8 mouse cellular contexts compared by ENCODE assay signal in the genomic region with DNA sequence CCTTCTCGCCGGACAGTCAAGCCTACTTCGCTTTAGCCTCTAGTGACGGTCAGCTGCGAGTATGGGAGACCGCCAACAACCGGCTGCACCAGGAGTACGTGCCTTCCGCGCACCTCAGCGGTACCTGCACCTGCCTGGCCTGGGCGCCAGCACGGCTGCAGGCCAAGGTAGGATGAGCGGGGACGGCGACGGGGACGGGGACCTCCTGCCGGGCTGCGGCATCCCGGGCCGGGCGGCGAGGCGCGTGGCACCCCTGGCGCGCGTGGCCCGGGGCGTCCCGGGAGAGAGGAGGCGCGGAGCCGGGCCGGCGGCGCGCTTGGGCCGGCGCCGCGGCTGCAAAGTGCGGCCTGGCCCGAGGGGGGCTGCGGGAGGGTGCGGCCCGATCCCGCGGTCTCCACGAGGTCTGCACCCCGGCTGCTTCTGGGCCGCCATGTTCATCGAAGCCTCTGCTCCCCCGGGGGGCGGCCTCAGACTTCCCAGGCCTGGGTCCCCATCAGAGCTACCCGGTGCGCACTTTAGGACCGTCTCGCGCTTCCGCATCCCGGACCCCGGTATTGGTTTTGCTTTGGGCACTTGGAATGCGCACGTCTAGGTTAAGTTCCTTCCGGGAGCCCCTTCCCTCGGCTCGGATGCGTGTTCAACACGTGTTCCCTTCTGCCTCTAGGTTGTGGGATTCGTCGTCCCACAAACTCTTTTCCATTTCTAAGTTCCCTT. TPM values are rescaled to one million over a fixed set of nuclear protein-coding genes. Genes with fewer than 3 reads are reported as not detected.
DNase-seq lines count a peak whose midpoint lies in the region; ATAC-seq and TF ChIP-seq lines count a peak whose summit lies in the region.

No protein-coding gene starts in this region.

- under 1% methylated on average over 68 of the region's 73 CpGs for WGBS in embryonic facial prominence, embryonic 11.5 days
- WGBS in heart, embryonic 16.5 days: under 1% methylated on average over 61 of the region's 73 CpGs
- WGBS in limb, embryonic 10.5 days: under 1% methylated on average over 67 of the region's 73 CpGs
- WGBS in midbrain, embryonic 15.5 days: under 1% methylated on average over 63 of the region's 73 CpGs

- TF ChIP-seq CTCF in MEL (IDR thresholded peaks at IDR 0.05 in 2 of 3, conservative IDR thresholded peaks at IDR 0.05 in 1 of 3; ENCODE audit: control insufficient read depth in 1 of 3, insufficient read depth in 1 of 3, low read depth in 2 of 3, low read length in 3 of 3, poor library complexity in 1 of 3, severe bottlenecking in 1 of 3): no peak

- TF ChIP-seq EP300 in MEL (IDR thresholded peaks at IDR 0.05; ENCODE audit: low read depth in 1 of 2, low read length in 2 of 2): no peak

- peak; percentile 27 for DNase-seq in left cerebral cortex, postnatal 4 days
- no peak for DNase-seq in left cerebral cortex, adult 11 months (ENCODE audit: low spot score)
- peak; percentile 66 for DNase-seq in MEL (ENCODE audit: low read depth, low spot score)
- peak; percentile 35 for DNase-seq in embryonic facial prominence, embryonic 11.5 days (ENCODE audit: low spot score)
- DNase-seq in limb, embryonic 10.5 days (ENCODE audit: low spot score): no peak
- peak; percentile 50 for DNase-seq in thymus, postnatal 14 days

- peak overlapping the region; percentile 84 to 90 for H3K4me3 ChIP-seq in MEL (ENCODE audit: control insufficient read depth in 1 of 2, insufficient read depth in 1 of 2, low read depth in 2 of 2, low read length in 2 of 2)
- H3K4me3 ChIP-seq in embryonic facial prominence, embryonic 11.5 days (ENCODE audit: low read depth, low read length): peak overlapping the region; percentile 100
- peak overlapping the region; percentile 71 for H3K4me3 ChIP-seq in heart, embryonic 16.5 days (ENCODE audit: low read length)
- H3K4me3 ChIP-seq in limb, embryonic 10.5 days: peak overlapping the region; percentile 77
- H3K4me3 ChIP-seq in midbrain, embryonic 15.5 days: peak overlapping the region; percentile 74

- no peaks in the 10 kb centered on the region for H3K9me3 ChIP-seq in MEL (replicated peaks; ENCODE audit: insufficient read depth, low read length)
- no peaks in the 10 kb centered on the region for H3K9me3 ChIP-seq in embryonic facial prominence, embryonic 11.5 days (replicated peaks; ENCODE audit: control insufficient read depth, low read length)
- no peaks in the 10 kb centered on the region for H3K9me3 ChIP-seq in heart, embryonic 16.5 days (replicated peaks; ENCODE audit: control insufficient read depth, low read length)
- no peaks in the 10 kb centered on the region for H3K9me3 ChIP-seq in limb, embryonic 10.5 days (replicated peaks)
- H3K9me3 ChIP-seq in midbrain, embryonic 15.5 days: no peaks in the 10 kb centered on the region

- H3K27me3 ChIP-seq in MEL (ENCODE audit: control insufficient read depth in 1 of 2, insufficient read depth in 2 of 2, low read length in 2 of 2): no peaks in the 10 kb centered on the region
- no peaks in the 10 kb centered on the region for H3K27me3 ChIP-seq in embryonic facial prominence, embryonic 11.5 days (ENCODE audit: control insufficient read depth, insufficient read depth, low read length)
- no peaks in the 10 kb centered on the region for H3K27me3 ChIP-seq in heart, embryonic 16.5 days (ENCODE audit: control insufficient read depth, insufficient read depth, low read length)
- H3K27me3 ChIP-seq in limb, embryonic 10.5 days (ENCODE audit: low read depth, poor library complexity, severe bottlenecking): no peaks in the 10 kb centered on the region
- H3K27me3 ChIP-seq in midbrain, embryonic 15.5 days (replicated peaks): no peaks in the 10 kb centered on the region

- no peak; a peak in 1 of 4 replicates for TF ChIP-seq POLR2A in MEL (IDR thresholded peaks at IDR 0.05; ENCODE audit: control insufficient read depth in 1 of 2, insufficient read depth in 1 of 2, low read depth in 1 of 2, low read length in 2 of 2, poor library complexity in 1 of 2)

- peak overlapping the region; percentile 70 for H3K27ac ChIP-seq in MEL (ENCODE audit: control insufficient read depth, low read depth, low read length)
- H3K27ac ChIP-seq in embryonic facial prominence, embryonic 11.5 days (replicated peaks; ENCODE audit: low read depth, low read length): peak overlapping the region; percentile 28
- H3K27ac ChIP-seq in heart, embryonic 16.5 days (ENCODE audit: low read length): peak overlapping the region; percentile 63
- peak overlapping the region; percentile 90 for H3K27ac ChIP-seq in limb, embryonic 10.5 days
- peak overlapping the region; percentile 67 for H3K27ac ChIP-seq in midbrain, embryonic 15.5 days

- H3K4me2 ChIP-seq in embryonic facial prominence, embryonic 11.5 days (ENCODE audit: low read depth, low read length): peak overlapping the region; percentile 67
- H3K4me2 ChIP-seq in heart, embryonic 16.5 days (ENCODE audit: low read depth, low read length): peak overlapping the region; percentile 83
- H3K4me2 ChIP-seq in midbrain, embryonic 15.5 days: peak overlapping the region; percentile 81

- ATAC-seq in embryonic facial prominence, embryonic 11.5 days (replicated peaks; ENCODE audit: insufficient number of reproducible peaks, low FRiP score, low TSS enrichment, low read depth): peak; percentile 82
- peak; percentile 57; the same call in 1 of the 2 replicates for ATAC-seq in heart, embryonic 16.5 days (replicated peaks; ENCODE audit: extremely low read depth, insufficient read depth, low FRiP score)
- ATAC-seq in midbrain, embryonic 15.5 days (replicated peaks): peak; percentile 89

- H3K36me3 ChIP-seq in MEL (ENCODE audit: control insufficient read depth in 1 of 2, insufficient read depth in 2 of 2, low read length in 2 of 2): peaks cover 15 to 28% of the 10 kb centered on the region in 2 experiments
- H3K36me3 ChIP-seq in embryonic facial prominence, embryonic 11.5 days (replicated peaks; ENCODE audit: control insufficient read depth, insufficient read depth, low read depth, low read length): no peaks in the 10 kb centered on the region; the same call in 1 of the 2 replicates
- H3K36me3 ChIP-seq in heart, embryonic 16.5 days (ENCODE audit: control insufficient read depth, insufficient read depth): no peaks in the 10 kb centered on the region
- H3K36me3 ChIP-seq in limb, embryonic 10.5 days: peaks cover 27% of the 10 kb centered on the region
- no peaks in the 10 kb centered on the region; the same call in 1 of the 2 replicates for H3K36me3 ChIP-seq in midbrain, embryonic 15.5 days (replicated peaks)

- no peak for TF ChIP-seq RAD21 in MEL (IDR thresholded peaks at IDR 0.05; ENCODE audit: low read depth, low read length)

- intact Hi-C loops in left cerebral cortex, postnatal 4 days (cut with DNase I): no loop called here

- peaks cover 9 to 14% of the 10 kb centered on the region in 2 experiments for H3K4me1 ChIP-seq in MEL (ENCODE audit: control insufficient read depth in 1 of 2, insufficient read depth in 2 of 2, low read length in 2 of 2)
- H3K4me1 ChIP-seq in embryonic facial prominence, embryonic 11.5 days (ENCODE audit: control insufficient read depth, insufficient read depth, low read length): no peaks in the 10 kb centered on the region
- peaks cover 15% of the 10 kb centered on the region for H3K4me1 ChIP-seq in heart, embryonic 16.5 days (ENCODE audit: control insufficient read depth, insufficient read depth, low read length)
- H3K4me1 ChIP-seq in limb, embryonic 10.5 days: peaks cover 23% of the 10 kb centered on the region
- H3K4me1 ChIP-seq in midbrain, embryonic 15.5 days: peaks cover 21% of the 10 kb centered on the region

- H3K9ac ChIP-seq in MEL (ENCODE audit: control insufficient read depth, low read depth, low read length, poor library complexity, severe bottlenecking): peak overlapping the region; percentile 95
- peak overlapping the region; percentile 94 for H3K9ac ChIP-seq in embryonic facial prominence, embryonic 11.5 days (replicated peaks; ENCODE audit: low read length)
- peak overlapping the region; percentile 85 for H3K9ac ChIP-seq in heart, embryonic 16.5 days (ENCODE audit: low read length)
- H3K9ac ChIP-seq in midbrain, embryonic 15.5 days: peak overlapping the region; percentile 63

- H3K79me2 ChIP-seq in MEL (ENCODE audit: control insufficient read depth, insufficient read depth, low read length, poor library complexity): peaks cover 54% of the 10 kb centered on the region

TF ChIP-seq in MEL, 35 proteins besides CTCF, POLR2A, EP300 and RAD21 (continues in another document):
- TF ChIP-seq ZKSCAN1 (IDR thresholded peaks at IDR 0.05; ENCODE audit: low read depth, low read length): no peak
- no peak for TF ChIP-seq CHD1 (IDR thresholded peaks at IDR 0.05; ENCODE audit: low read depth, low read length)
- no peak for TF ChIP-seq TCF12 (IDR thresholded peaks at IDR 0.05; ENCODE audit: low read depth, low read length)
- TF ChIP-seq HCFC1 (IDR thresholded peaks at IDR 0.05; ENCODE audit: low read depth, low read length): peak; percentile 29; the same call in 1 of the 2 replicates
- peak; percentile 9; the same call in 1 of the 2 replicates for TF ChIP-seq NRF1 (IDR thresholded peaks at IDR 0.05; ENCODE audit: insufficient read depth, low read depth, low read length, poor library complexity, severe bottlenecking)
- no peak for TF ChIP-seq GATA1 (IDR thresholded peaks at IDR 0.05; ENCODE audit: low read depth, low read length)
- TF ChIP-seq USF1 (IDR thresholded peaks at IDR 0.05; ENCODE audit: low read depth, low read length): 0 out of 2 replicates have a peak, but pooled peaks have one; percentile 14

RNA-seq across cellular contexts. Expression of gene Wdr43, which starts 0.8 kb away (rescaled TPM):
- 10 to 100 TPM; 50.1 to 53.6 TPM for total RNA-seq in left cerebral cortex, postnatal 4 days (2021)
- total RNA-seq in MEL (2012; rRNA removed): 243 and 249 TPM in 2 replicates
- 100 to 1,000 TPM; 175 to 393 TPM for polyA plus RNA-seq in MEL (2012; ENCODE audit: insufficient read depth in 1 of 2, insufficient read length in 2 of 2, low read depth in 1 of 2, low replicate concordance in 2 of 2, missing spikeins in 1 of 2)
- polyA plus RNA-seq in embryonic facial prominence, embryonic 11.5 days (2014; fragmentation: Nextera tagmentation; extraction: Ambion mirVana): 104 and 113 TPM in 2 replicates
- polyA plus RNA-seq in heart, embryonic 16.5 days (2015; fragmentation: Nextera tagmentation; extraction: Ambion mirVana): 44.1 and 49.7 TPM in 2 replicates
- 112 and 116 TPM in 2 replicates for polyA plus RNA-seq in limb, embryonic 10.5 days (2016; fragmentation: Nextera tagmentation; extraction: Ambion mirVana)
- 52.4 and 53.0 TPM in 2 replicates for polyA plus RNA-seq in midbrain, embryonic 15.5 days (2015; fragmentation: Nextera tagmentation; extraction: Ambion mirVana)

RNA-seq across cellular contexts. Expression of gene Togaram2, which starts 56.6 kb away (rescaled TPM):
- 1 to 10 TPM in 1 of 2 experiments, under 1 TPM in 1; 0.86 to 1.8 TPM for total RNA-seq in left cerebral cortex, postnatal 4 days (2021)
- not detected in 2 replicates for total RNA-seq in MEL (2012; rRNA removed)
- polyA plus RNA-seq in MEL (2012; ENCODE audit: insufficient read depth in 1 of 2, insufficient read length in 2 of 2, low read depth in 1 of 2, low replicate concordance in 2 of 2, missing spikeins in 1 of 2): not detected
- not detected in 2 replicates for polyA plus RNA-seq in embryonic facial prominence, embryonic 11.5 days (2014; fragmentation: Nextera tagmentation; extraction: Ambion mirVana)
- 2.3 and 3.1 TPM in 2 replicates for polyA plus RNA-seq in heart, embryonic 16.5 days (2015; fragmentation: Nextera tagmentation; extraction: Ambion mirVana)
- polyA plus RNA-seq in limb, embryonic 10.5 days (2016; fragmentation: Nextera tagmentation; extraction: Ambion mirVana): not detected in 2 replicates
- polyA plus RNA-seq in midbrain, embryonic 15.5 days (2015; fragmentation: Nextera tagmentation; extraction: Ambion mirVana): 0.48 and 0.68 TPM in 2 replicates

Comparison
In these comparisons a context has a peak if more than half of its experiments do, and no peak if none do; other contexts are left out.
1. DNase-seq: peak in left cerebral cortex, postnatal 4 days (single experiment), MEL (single experiment), embryonic facial prominence, embryonic 11.5 days (single experiment) and thymus, postnatal 14 days (single experiment); none in left cerebral cortex, adult 11 months (single experiment) and limb, embryonic 10.5 days (single experiment).
2. H3K27ac ChIP-seq: peak in every context shown above with its lines; median percentile 90 in limb, embryonic 10.5 days; 70 in MEL; 67 in midbrain, embryonic 15.5 days; 63 in heart, embryonic 16.5 days; 28 in embryonic facial prominence, embryonic 11.5 days.
3. Peak in every context shown above with its lines, with median percentiles within 50 percentile points of each other: H3K4me3 ChIP-seq, H3K9ac ChIP-seq, ATAC-seq and H3K4me2 ChIP-seq.